Mouse (Mus musculus) urinary bladder, postnatal 25 days (tissue): ENCODE results near the gene Gm11042.

Experiments used
- DNase-seq: peaks from one replicate; pipeline ENCODE4 v3.0.0; 2022; ENCODE audit warnings: low spot score

Gene Gm11042

DNA sequence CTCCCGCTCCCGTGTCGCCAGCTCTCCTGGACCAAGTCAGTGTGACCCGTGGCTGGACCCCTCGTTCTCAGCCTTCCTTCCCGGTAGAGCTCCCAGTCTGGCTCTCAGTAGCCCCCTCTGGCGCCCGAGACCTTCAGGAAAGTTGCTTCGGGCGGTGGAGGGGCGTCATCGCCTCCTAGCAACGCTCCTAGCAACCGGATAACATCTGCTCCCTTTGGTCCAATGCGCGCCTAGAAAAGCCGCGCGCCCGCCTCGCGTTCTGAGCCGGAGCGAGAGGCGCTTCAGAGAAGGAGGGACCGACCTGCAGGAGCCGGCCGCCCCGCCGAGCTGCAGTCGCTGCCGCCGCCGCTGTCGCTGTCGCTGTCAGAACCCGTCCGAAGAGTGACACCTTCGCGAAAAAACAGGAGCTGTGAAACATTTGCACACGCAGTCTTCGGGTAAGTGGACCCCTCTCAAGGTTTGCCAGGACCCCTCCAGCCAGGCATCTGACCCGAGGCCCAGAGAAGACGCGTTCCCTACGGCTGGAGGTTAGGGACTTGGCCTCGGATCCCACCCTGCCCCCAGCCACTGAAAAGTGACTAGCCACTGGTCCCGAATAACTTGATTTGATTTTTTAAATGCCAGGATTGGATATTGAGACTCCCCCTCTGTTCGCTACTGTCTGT, 32.0 kb downstream of the Gm11042 start:
- DNase-seq: peak; percentile 49

DNA sequence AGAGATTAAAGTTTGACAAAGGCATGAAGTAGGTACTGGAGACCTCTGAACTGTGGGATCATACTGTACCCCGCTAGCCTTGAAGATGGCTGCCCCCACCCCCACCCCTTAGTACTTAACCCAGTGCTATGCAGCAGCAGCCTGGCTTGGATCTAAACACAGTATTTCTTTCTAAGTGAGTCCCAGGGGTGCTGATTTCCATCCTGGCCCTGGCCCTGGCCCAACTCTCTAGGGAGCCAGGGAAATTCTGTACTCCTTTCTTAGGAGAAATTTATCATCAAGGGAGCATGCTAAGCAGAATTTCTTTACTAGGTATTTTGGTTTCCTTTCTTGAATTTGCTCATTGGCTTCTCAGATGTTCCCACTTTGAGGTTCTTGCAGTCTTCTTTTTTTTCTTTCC, 33.3 kb downstream of the Gm11042 start:
- no peak for DNase-seq

DNA sequence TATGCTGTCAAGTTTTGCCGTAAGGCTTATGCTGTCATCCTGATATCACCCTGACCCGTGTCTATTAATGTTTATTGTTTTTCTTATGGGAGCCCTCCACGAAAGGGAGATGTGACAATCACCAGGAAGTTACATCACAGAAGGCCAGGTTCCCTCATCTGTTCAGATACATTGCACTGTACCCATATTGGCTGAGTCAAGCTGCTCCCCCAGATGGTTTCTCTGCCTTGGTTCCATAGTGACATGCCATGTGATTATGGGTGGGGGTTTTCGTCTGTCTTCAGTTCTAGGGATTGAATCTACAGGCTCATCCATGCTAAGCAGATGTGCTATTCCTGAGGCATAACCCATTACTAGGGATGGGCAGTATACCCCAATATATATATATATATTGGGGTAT, 34.8 kb downstream of the Gm11042 start:
- no peak for DNase-seq

DNA sequence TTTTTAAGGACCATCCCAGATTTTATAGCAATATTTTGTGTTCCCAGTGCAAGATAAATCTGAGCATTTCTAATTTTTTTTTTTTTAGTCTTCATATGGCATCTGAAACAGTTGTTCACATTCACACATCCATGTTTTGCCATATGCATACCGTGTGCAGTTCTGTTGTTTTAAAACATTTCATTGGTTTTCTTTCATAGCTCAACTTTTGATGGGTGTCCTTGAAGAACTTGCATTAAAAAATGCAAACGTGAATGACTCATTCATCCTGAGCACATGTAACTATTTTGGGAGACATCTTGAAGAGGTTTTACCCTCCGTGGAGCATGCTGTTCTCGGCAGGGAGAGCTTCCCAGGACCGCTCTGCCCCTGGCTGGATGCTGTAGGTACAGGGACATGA, 38.9 kb downstream of the Gm11042 start:
- DNase-seq: no peak

DNA sequence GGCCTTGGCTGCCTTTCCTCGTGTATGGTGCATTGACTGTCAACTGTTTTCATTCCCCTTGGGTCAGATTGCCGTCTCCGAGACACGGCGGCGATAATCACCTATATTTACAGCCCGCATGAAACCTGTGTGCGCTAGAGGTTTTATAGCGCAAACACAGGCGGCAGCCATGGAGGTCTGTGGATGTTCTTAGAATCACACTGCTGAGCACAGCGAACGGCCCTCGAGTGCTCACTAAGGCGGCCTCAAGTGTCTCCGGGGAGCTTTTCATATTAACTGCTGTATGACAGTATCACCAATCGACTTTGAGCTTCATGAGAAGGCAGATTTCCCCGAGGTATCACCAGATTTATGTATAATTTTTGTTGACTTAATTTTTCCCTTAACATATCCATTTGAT, 43.6 kb downstream of the Gm11042 start:
- no peak for DNase-seq

DNA sequence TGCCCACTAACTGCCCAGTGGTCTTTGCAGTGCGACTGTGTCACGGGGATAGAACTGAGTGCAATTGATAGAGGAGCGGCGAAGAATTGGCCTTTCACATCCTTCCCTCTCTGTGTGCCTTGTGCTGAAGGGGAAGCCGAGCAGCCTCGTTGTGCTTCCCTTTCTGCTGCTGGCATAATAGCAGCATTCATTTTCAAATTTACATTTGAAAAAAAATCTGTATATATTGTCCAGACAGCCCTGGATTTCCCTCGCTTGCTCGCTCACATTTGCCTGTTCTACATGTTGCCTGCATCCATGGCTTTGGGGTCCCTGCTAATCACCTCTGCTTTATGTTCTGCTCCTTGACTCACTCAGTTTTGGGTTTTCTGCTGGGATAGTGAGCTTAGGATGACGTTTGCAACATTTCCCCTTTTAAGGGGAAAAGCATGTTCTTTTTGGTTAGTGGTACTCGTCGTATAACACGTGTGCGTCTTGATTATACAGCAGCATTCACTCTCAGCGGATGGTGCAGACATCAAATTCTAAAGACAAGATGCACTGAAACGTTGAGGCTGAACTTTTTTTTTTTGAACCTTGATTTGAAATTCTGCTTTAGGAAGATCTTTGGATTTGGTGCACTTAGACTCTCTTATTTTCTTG, 47.4 kb downstream of the Gm11042 start:
- no peak for DNase-seq

DNA sequence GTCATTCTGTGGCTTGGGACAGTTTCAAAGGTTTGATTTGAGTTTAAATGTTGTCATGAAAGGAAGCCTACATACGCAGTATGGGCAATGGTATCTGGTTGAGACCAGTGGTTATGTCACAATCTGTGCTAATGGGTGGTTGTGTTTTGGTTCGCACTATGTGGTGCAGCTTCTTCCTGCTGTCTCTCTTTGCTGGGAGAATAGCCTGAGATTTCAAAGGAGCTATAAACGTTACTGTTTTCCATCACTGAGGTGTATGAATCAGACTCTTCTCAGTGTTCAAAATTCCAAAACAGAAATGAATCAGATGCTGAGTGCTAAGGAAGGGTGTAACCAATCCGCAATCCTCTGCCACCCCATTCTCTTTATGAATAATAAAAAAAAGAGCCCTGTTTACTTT, 49.1 kb downstream of the Gm11042 start:
- DNase-seq: no peak
